Mouse (Mus musculus) kidney, postnatal 0 days (tissue): ENCODE data around the gene Hes2. TPM values are rescaled to one million over a fixed set of nuclear protein-coding genes. Genes with fewer than 3 reads are reported as not detected.
A peak's percentile ranks its signal among the peaks of the same experiment; 100 is the strongest.

Experiments
- ATAC-seq: fragments of 200-750 bp; cut with Nextera tagmentation; replicated peaks from 2 replicates; pipeline ENCODE4 v1.8.0; 2017; ENCODE audit warnings: low read depth, moderate number of reproducible peaks, moderate TSS enrichment, moderate library complexity; ENCODE audit not compliant: low FRiP score
- DNase-seq: peaks from one replicate; pipeline ENCODE4 v3.0.0-alpha.2; 2016; ENCODE audit warnings: low spot score
- H3K27ac ChIP-seq: fragments of 300-500 bp; sonication (generic); 2 replicates; pipeline ENCODE4 v1.5.1; 2014; ENCODE audit warnings: mild to moderate bottlenecking
- H3K27me3 ChIP-seq: fragments of 300-500 bp; sonication (generic); 2 replicates; pipeline ENCODE4 v1.6.1; 2014; ENCODE audit warnings: low read length, mixed read lengths; ENCODE audit not compliant: insufficient read depth
- H3K36me3 ChIP-seq: fragments of 300-500 bp; sonication (generic); 2 replicates; pipeline ENCODE4 v1.6.1; 2014; ENCODE audit warnings: low read length, mixed read lengths; ENCODE audit not compliant: insufficient read depth
- H3K4me1 ChIP-seq: fragments of 300-500 bp; sonication (generic); replicated peaks from 2 replicates; pipeline ENCODE4 v1.6.1; 2014; ENCODE audit warnings: antibody characterized with exemption, low read length, mixed read lengths; ENCODE audit not compliant: insufficient read depth
- H3K4me2 ChIP-seq: fragments of 300-500 bp; sonication (generic); 2 replicates; pipeline ENCODE4 v1.6.1; 2014; ENCODE audit warnings: mild to moderate bottlenecking, low read length, moderate library complexity, mixed read lengths
- H3K4me3 ChIP-seq: fragments of 300-500 bp; sonication (generic); replicated peaks from 2 replicates; pipeline ENCODE4 v1.5.1; 2014; ENCODE audit warnings: low read depth, low read length
- H3K9ac ChIP-seq: fragments of 300-500 bp; sonication (generic); 2 replicates; pipeline ENCODE4 v1.6.1; 2014; ENCODE audit warnings: low read depth, low read length
- H3K9me3 ChIP-seq: fragments of 300-500 bp; sonication (generic); replicated peaks from 2 replicates; pipeline ENCODE4 v1.6.1; 2016; ENCODE audit warnings: low read length, inconsistent platforms, mixed read lengths
- CTCF ChIP-seq: IDR thresholded peaks from 2 replicates; pipeline ENCODE4 v1.5.1; 2016; ENCODE audit warnings: antibody characterized with exemption, low read depth, mild to moderate bottlenecking, moderate library complexity
- WGBS: fragments of 180-500 bp; shearing (Covaris S2); extraction: QIAGEN DNeasy Blood & Tissue Kit; methylation state at CpG from one replicate; pipeline ENCODE4 v1.1.7; 2014; 5-methylcytosine and 5-hydroxymethylcytosine counted together
- polyA plus RNA-seq: library from polyadenylated mRNA; unstranded; fragments of >200 nt; fragmentation: Nextera tagmentation; extraction: Ambion mirVana; gene quantifications from 2 replicates; pipeline ENCODE4 v1.2.1, GENCODE M21; 2015

Hes2 gene
- polyA plus RNA-seq, 1 experiment from 2014 or later = 0.41 TPM

DNA sequence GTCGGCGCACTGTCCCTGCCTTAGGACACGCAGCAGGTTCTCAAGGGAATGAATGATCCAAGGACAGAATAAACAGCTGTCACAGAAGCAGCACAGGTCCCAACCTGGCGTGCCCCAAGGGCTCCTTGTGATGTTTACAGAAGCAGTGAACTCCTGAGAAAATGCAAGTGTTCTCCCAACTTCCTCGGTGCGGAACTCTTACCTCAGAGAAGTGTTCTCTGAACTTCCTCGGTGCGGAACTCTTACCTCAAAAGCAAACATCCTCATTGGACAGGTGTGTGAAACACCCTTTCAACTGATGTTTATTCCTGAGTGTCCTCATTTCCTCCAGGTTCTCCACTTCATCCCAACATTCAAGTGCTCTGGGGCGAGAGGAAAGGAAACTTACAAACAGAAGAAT is 15.3 kb downstream of the Hes2 start:
- ATAC-seq (no peak), DNase-seq (no peak)
- TF ChIP-seq CTCF = no peak
- Histone ChIP-seq H3K27me3 (no peaks in the 10 kb centered on the region), H3K4me3 (no peak overlapping the region), H3K4me2 (no peak overlapping the region), H3K27ac (no peak overlapping the region), H3K4me1 (0 out of 2 replicates have a peak, but pooled peaks cover 8% of the 10 kb centered on the region), H3K36me3 (no peaks in the 10 kb centered on the region), H3K9ac (no peak overlapping the region), H3K9me3 (no peaks in the 10 kb centered on the region)
- WGBS = 76% methylated on average over 9 of the region's 9 CpGs

DNA sequence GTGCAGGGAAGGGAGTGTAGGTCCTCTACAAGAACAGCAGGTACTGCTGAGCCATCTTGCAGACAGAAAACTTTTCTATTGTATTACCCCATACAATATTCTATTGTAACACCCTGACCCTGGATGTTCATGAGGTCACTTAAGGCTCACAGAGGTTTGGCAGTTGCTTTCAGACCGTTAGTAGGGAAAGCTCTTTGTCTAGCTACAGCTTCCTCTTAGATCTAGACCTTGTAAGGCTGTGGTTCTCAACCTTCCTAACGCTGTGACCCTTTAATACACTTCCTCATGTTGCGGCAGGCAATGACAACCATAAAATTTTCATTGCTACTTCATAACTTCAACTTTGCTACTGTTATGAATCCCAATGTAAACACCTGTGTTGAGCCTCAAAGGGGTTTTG is 18.0 kb downstream of the Hes2 start:
- Histone ChIP-seq H3K27ac (no peak overlapping the region), H3K9ac (no peak overlapping the region), H3K36me3 (no peaks in the 10 kb centered on the region), H3K27me3 (no peaks in the 10 kb centered on the region), H3K4me2 (no peak overlapping the region), H3K9me3 (no peaks in the 10 kb centered on the region), H3K4me3 (no peak overlapping the region), H3K4me1 (0 out of 2 replicates have a peak, but pooled peaks cover 12% of the 10 kb centered on the region)
- DNase-seq (no peak), ATAC-seq (no peak)
- 82% methylated on average over 3 of the region's 3 CpGs for WGBS
- TF ChIP-seq CTCF = no peak

DNA sequence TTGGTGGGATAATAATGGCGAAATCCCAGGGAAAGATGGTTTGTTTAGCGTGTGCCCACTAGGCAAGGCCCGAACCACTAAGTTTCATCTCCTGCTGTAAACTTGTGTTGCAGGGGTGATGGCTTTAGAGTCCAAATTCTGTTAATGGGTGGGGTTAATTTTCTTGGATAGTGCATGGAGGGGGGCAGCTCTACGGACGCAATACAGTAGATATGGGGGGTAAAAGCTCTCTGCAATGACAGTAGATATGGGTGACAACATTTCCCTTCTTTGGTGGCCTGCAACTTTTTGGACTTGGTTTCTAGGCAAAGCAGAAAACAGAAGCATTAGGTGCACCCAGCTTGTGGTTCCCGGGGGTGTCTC is 18.5 kb downstream of the Hes2 start:
- Histone ChIP-seq H3K9me3 (no peaks in the 10 kb centered on the region), H3K27me3 (no peaks in the 10 kb centered on the region), H3K36me3 (no peaks in the 10 kb centered on the region), H3K27ac (peak overlapping the region; percentile 88; the same call in 1 of the 2 replicates), H3K4me3 (peak overlapping the region; percentile 64), H3K4me1 (0 out of 2 replicates have a peak, but pooled peaks cover 12% of the 10 kb centered on the region), H3K9ac (peak overlapping the region; percentile 85), H3K4me2 (peak overlapping the region; percentile 91)
- TF ChIP-seq CTCF = no peak
- WGBS = 61% methylated on average over 6 of the region's 6 CpGs
- DNase-seq (no peak), ATAC-seq (no peak)

DNA sequence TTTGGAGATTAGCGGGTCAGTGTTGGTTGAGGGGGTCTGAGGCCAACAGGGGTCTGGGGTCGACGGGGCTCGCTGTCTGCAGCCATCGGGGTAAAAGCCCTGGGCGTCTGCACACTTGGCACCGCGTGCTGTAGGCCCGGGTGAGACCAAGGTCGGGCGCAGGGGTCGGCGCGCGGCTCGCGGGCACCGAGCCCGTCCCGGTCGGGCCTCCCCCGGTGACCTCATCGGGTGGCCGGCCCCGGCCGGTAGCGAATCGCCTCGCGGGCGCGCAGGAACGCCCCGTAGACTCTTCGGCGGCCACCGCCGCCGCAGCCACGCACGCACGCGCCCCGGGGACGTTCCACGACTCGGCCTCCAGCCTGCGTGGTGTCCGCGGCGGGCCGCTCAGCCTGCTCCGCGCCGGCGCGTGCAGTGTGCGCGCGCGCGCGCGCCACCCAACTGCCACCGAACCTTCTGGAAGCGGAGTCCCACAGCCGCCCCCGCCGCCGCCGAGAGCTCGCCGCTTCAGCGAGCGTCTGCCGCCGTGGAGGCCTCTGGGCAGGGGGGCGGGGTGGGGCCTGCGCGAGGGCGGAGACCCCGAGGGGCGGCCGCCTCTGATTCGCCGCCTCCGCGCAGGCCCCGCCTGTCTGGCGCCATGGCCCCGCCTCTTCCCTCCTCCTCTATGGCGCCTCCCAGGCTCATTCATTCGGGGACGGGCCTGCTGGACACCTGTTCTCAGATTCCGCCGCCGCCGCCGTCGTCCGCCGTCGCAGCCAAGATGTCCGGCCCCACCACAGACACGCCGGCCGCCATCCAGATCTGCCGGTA is 19.1 kb downstream of the Hes2 start, which contains the start of gene Acot7:
TSS of gene Acot7 (plus strand) at position 598 of the 807 bp plus-strand sequence.
- Histone ChIP-seq H3K27ac (peak within 1 kb of the TSS; percentile 88), H3K4me2 (peak within 1 kb of the TSS; percentile 91), H3K27me3 (no peaks in the 10 kb centered on the region), H3K4me1 (0 out of 2 replicates have a peak, but pooled peaks cover 12% of the 10 kb centered on the region), H3K9me3 (no peaks in the 10 kb centered on the region), H3K36me3 (no peaks in the 10 kb centered on the region), H3K4me3 (peak within 1 kb of the TSS; percentile 64), H3K9ac (peak within 1 kb of the TSS; percentile 85)
- ATAC-seq (peak; percentile 95), DNase-seq (peak; percentile 95)
- no peak for TF ChIP-seq CTCF
- 1% methylated on average over 94 of the region's 108 CpGs for WGBS

DNA sequence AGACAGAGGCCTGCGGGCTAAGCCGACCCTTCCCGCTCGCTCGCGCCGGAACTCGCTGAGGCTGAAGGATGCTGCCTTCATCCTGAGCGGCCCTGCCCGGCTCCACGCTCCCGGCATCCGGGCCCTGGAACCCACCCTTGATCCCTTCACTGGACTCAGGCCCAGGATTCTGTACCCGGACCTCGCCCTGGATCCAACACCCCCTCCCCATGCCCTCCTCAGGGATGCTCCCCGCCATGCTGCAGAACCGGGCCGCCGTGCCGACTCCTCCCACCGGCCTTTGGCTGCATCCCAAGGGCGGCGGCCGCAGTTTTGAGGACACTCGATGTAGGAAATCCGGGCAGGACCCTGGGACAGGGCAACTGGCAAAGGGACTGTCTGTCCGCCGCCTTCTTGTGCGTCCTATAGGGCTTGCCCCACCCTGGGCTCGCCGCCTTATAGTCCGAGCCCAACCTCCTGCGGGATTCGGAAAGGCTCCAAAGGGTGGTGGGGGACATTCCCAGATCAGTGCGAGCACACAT is 19.7 kb downstream of the Hes2 start:
- WGBS = under 1% methylated on average over 35 of the region's 35 CpGs
- ATAC-seq (peak; percentile 41), DNase-seq (peak; percentile 28)
- Histone ChIP-seq H3K4me2 (peak overlapping the region; percentile 91), H3K4me3 (peak overlapping the region; percentile 64), H3K9me3 (no peaks in the 10 kb centered on the region), H3K36me3 (no peaks in the 10 kb centered on the region), H3K9ac (peak overlapping the region; percentile 85), H3K4me1 (0 out of 2 replicates have a peak, but pooled peaks cover 12% of the 10 kb centered on the region), H3K27me3 (no peaks in the 10 kb centered on the region), H3K27ac (no peak overlapping the region; the same call in 1 of the 2 replicates)
- no peak for TF ChIP-seq CTCF

DNA sequence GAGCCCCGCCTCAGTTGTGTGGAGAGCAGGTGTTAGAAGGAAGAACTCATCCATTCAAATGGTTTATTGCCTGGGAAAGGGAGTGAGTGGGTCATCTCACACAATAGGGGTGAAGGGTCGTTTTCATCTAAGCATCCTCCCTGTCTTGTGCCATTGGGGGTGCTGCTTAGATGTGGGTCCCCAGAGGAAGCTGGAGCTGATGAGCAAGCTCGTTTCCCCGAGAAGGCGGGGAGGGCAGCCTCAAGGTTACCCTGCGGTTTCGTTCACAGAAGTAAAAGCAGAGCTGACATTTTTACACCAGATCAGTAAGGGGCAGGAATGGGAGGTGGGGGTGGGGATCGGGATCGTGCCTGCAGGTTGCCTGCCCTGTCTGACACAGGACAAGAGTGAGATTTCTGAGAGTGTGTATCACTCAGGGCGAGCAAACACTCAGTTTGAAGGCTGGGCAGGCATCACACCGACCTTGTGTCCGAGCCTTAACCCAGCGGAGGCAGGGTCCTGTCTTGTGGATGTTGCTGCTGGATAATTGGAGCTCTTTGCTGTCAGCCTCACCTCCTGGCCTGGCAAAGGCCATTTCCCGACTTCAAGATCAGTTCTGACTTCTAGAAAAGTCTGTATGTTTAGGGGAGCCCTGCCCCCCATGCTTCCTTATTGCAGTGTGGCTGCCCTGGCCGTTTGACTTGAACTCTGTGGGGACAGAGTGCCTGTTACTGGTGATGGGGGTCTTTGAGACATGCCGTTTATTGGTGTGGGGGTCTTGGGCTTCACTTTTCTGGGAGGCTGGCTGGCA is 20.4 kb downstream of the Hes2 start:
- no peak overlapping the region for H3K27ac ChIP-seq
- no peaks in the 10 kb centered on the region for H3K9me3 ChIP-seq
- WGBS = 15% methylated on average over 16 of the region's 16 CpGs
- H3K4me1 ChIP-seq = 0 out of 2 replicates have a peak, but pooled peaks cover 12% of the 10 kb centered on the region
- no peak for DNase-seq
- H3K9ac ChIP-seq = 0 out of 2 replicates have a peak overlapping the region, but pooled peaks have one; percentile 85
- peak overlapping the region; percentile 64 for H3K4me3 ChIP-seq
- H3K4me2 ChIP-seq = peak overlapping the region; percentile 91
- no peak for ATAC-seq
- H3K27me3 ChIP-seq = no peaks in the 10 kb centered on the region
- no peaks in the 10 kb centered on the region for H3K36me3 ChIP-seq
- no peak for TF ChIP-seq CTCF
